Mouse (Mus musculus) liver, embryonic 14.5 days (tissue): ENCODE measurements around the gene Gli1. TPM values are rescaled to one million over a fixed set of nuclear protein-coding genes. Genes with fewer than 3 reads are reported as not detected.
"Not testable (repeated sequence)": the region's sequence is repeated elsewhere in the genome, so short reads cannot be mapped to it uniquely, and the experiment has no call there.

Source experiments
- ATAC-seq: fragments of 200-750 bp; cut with Nextera tagmentation; 2 replicates; pipeline ENCODE4 v1.8.0; 2017; ENCODE audit warnings: moderate number of reproducible peaks, mild to moderate bottlenecking, moderate library complexity; ENCODE audit not compliant: insufficient read depth
- DNase-seq, 3 experiments: peaks; one replicate each; pipeline ENCODE4 v3.0.0-alpha.2; 2012 to 2013; ENCODE audit warnings: low read depth in 3 of 3, low spot score in 3 of 3
- H3K27ac ChIP-seq: fragments of 300-500 bp; sonication (generic); 2 replicates; pipeline ENCODE4 v1.5.1; 2014; ENCODE audit warnings: moderate library complexity, mild to moderate bottlenecking, control low read depth, inconsistent platforms
- H3K27me3 ChIP-seq: fragments of 300-500 bp; sonication (generic); 2 replicates; pipeline ENCODE4 v1.6.1; 2014; ENCODE audit warnings: mild to moderate bottlenecking, low read length, moderate library complexity; ENCODE audit not compliant: control insufficient read depth, insufficient read depth
- H3K36me3 ChIP-seq: fragments of 300-500 bp; sonication (generic); replicated peaks from 2 replicates; pipeline ENCODE4 v1.6.1; 2014; ENCODE audit warnings: low read depth; ENCODE audit not compliant: control insufficient read depth, insufficient read depth
- H3K4me1 ChIP-seq, 2 experiments: fragments of 200-500 bp in 1 of 2; fragments of 300-500 bp in 1 of 2; sonication (generic) in 1 of 2; replicated peaks; 2 replicates each; pipeline ENCODE4 v1.6.1; 2012 to 2014; ENCODE audit warnings: antibody characterized with exemption in 1 of 2, inconsistent platforms in 1 of 2, low read length in 1 of 2; ENCODE audit not compliant: control insufficient read depth in 2 of 2, insufficient read depth in 2 of 2
- H3K4me2 ChIP-seq: fragments of 300-500 bp; sonication (generic); 2 replicates; pipeline ENCODE4 v1.6.1; 2014; ENCODE audit warnings: low read depth, mild to moderate bottlenecking, control low read depth, moderate library complexity
- H3K4me3 ChIP-seq, 2 experiments: fragments of 200-500 bp in 1 of 2; fragments of 300-500 bp in 1 of 2; sonication (generic) in 1 of 2; 2 replicates each; pipeline ENCODE4 v1.5.1; 2012 to 2014; ENCODE audit warnings: low read depth in 2 of 2, low read length in 2 of 2, mild to moderate bottlenecking in 2 of 2, control low read depth in 1 of 2, inconsistent platforms in 1 of 2, moderate library complexity in 1 of 2; ENCODE audit not compliant: insufficient read depth in 1 of 2
- H3K9ac ChIP-seq: fragments of 300-500 bp; sonication (generic); replicated peaks from 2 replicates; pipeline ENCODE4 v1.6.1; 2014; ENCODE audit warnings: mild to moderate bottlenecking, control low read depth, moderate library complexity
- H3K9me3 ChIP-seq: fragments of 300-500 bp; sonication (generic); 2 replicates; pipeline ENCODE4 v1.6.1; 2016; ENCODE audit warnings: low read length, mixed read lengths; ENCODE audit not compliant: control insufficient read depth
- CTCF ChIP-seq: IDR thresholded peaks from 2 replicates; pipeline ENCODE4 v1.5.1; 2016; ENCODE audit warnings: antibody characterized with exemption, low read depth, control low read depth
- EP300 ChIP-seq: IDR thresholded peaks from 2 replicates; pipeline ENCODE4 v1.6.1; 2016; ENCODE audit warnings: antibody characterized with exemption, low read depth
- WGBS: fragments of 180-500 bp; shearing (Covaris S2); extraction: QIAGEN DNeasy Blood & Tissue Kit; methylation state at CpG from one replicate; pipeline ENCODE4 v1.1.7; 2014; ENCODE audit not compliant: insufficient replicate concordance; 5-methylcytosine and 5-hydroxymethylcytosine counted together
- polyA plus RNA-seq, 2 experiments: library from polyadenylated mRNA; depleted of rRNA in 1 of 2; stranded (reverse) in 1 of 2; unstranded in 1 of 2; fragments of >200 nt; fragmentation: Nextera tagmentation in 1 of 2; extraction: Ambion mirVana in 1 of 2; gene quantifications; 2 replicates each; pipeline versions ENCODE4 v1.2.1 to v1.2.3; 2012 to 2014

Gene Gli1
- polyA plus RNA-seq, 2 experiments, result 0.15 to 1.1 TPM

DNA sequence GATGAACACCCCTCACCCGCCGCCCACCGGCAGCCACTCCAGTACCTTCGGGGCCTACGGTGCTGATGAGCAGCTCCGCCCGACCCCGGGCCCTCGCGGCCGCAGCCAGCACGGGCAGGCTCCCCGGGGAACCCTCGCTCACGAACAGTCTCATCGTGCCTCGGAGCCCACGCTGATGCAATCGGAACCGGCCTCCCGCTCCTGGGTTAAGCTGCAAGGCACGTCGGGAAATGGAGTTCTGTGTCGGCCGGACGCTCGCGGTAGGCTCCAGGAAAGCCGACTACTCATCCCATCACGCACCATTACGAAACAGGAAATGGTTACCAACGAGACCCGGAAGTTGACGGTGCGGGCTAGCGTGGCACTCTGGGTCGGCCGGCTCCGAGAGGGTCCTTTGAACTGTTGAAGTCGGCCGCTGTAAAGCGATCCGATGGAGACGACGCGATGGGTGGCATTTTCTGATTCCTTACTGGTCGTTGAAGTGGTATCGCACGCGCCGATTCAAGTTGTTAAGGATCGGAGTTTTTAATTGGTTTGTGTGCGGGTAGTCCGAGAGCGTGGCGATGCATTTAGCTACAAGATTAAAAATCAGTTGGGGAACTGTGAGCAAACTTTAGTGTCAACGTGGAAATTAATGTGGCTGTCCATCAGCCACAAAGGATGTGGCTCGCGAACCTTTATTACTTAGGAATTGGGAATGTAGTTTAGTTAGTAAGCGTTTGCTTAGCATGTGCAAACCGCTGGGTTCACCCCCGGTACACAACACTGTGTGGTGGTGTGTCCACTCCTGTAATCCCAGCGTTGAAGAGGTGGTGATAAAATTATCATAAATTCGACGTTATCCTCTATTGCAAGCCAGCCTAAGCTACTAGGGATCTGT is 30.1 kb downstream of the Gli1 start, which contains the start of gene Mars:
Gene Mars, minus strand, starts transcription at position 311 of the 880 bp plus-strand sequence.
- Histone ChIP-seq H3K9me3 (no peaks in the 10 kb centered on the region), H3K27me3 (no peaks in the 10 kb centered on the region), H3K4me2 (peak within 1 kb of the TSS; percentile 71), H3K27ac (peak within 1 kb of the TSS; percentile 86), H3K36me3 (peaks cover 32% of the 10 kb centered on the region), H3K9ac (peak within 1 kb of the TSS; percentile 97), H3K4me3 (peak within 1 kb of the TSS; percentile 94 to 98), H3K4me1 (peaks cover 16 to 22% of the 10 kb centered on the region in 2 experiments)
- TF ChIP-seq CTCF (no peak), EP300 (peak; percentile 41)
- under 1% methylated on average over 65 of the region's 65 CpGs for WGBS
- DNase-seq (peak; percentile 93 to 95 (median 94)), ATAC-seq (peak; percentile 93)

DNA sequence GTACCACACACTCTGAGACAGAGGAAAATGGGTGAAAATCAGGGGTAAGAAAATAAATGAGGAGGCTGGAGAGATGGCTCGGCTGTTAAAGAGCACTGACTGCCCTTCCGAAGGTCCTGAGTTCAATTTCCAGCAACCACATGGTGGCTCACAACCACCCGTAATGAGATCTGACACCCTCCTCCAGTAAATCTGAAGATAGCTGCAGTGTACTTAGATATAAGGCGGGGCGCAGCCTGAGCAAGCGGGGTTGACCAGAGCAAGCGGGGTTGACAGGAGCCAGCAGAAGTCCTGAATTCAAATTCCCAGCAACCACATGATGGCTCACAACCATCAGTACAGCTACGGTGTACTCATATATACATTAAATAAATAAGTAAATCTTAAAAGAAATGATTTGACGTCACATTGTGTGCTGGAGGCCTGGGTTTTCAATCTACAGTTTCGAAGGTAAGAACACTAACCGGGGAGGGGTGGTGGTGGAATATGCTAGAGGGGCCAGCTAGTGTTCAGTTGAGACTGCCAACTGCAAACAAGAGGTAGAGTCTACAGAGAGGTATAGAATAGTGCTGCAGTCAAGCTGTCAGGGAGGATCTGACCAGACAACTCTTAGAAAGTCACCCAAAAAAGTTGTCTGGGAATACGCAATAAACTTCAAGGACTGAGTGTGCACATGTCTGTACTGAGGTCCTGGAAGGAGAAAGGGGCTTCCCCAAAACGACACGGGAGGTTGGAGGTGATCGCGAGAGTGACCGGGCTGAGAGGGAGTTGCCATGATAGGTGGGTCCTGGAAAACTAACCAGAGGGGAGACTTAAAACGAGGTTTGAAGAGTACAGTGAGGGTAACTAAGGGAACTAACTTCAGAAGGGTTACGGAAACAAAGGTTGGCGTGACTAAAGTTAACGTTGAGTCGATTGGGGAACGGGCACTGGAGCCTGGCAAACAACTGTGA is 31.0 kb downstream of the Gli1 start:
- WGBS, result 15% methylated on average over 23 of the region's 23 CpGs
- peaks cover 41% of the 10 kb centered on the region for H3K36me3 ChIP-seq
- H3K27me3 ChIP-seq, result no peaks in the 10 kb centered on the region
- DNase-seq, result peak in 2 of 3 experiments; percentile 53 to 69
- H3K9ac ChIP-seq, result peak overlapping the region; percentile 97
- H3K4me3 ChIP-seq, result peak overlapping the region; percentile 94 to 98
- ATAC-seq, result peak; percentile 61
- no peak for TF ChIP-seq CTCF
- no peak for TF ChIP-seq EP300
- H3K4me2 ChIP-seq, result peak overlapping the region; percentile 71
- H3K9me3 ChIP-seq, result no peaks in the 10 kb centered on the region
- peak overlapping the region; percentile 86 for H3K27ac ChIP-seq
- peaks cover 16 to 20% of the 10 kb centered on the region in 2 experiments for H3K4me1 ChIP-seq

DNA sequence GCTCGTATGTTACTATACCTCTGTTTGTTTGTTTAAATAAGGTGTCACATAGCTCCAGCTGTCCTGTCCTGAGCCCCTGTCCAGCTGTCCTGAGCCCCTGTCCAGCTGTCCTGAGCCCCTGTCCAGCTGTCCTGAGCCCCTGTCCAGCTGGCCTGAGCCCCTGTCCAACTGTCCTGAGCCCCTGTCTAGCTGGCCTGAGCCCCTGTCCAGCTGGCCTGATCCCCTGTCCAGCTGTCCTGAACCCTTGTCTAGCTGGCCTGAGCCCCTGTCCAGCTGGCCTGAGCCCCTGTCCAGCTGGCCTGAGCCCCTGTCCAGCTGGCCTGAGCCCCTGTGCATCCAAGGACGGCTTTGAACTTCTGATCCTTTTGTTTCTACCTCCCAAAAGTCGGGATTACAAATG is 32.6 kb downstream of the Gli1 start:
- WGBS, result 78% methylated on average over 3 of the region's 3 CpGs
- H3K27ac ChIP-seq, ATAC-seq, H3K4me2 ChIP-seq, H3K4me3 ChIP-seq, H3K27me3 ChIP-seq, H3K9ac ChIP-seq, DNase-seq, H3K9me3 ChIP-seq: not testable (repeated sequence)
- H3K4me1 ChIP-seq, result peaks cover 16 to 18% of the 10 kb centered on the region in 2 experiments
- peaks cover 56% of the 10 kb centered on the region for H3K36me3 ChIP-seq

DNA sequence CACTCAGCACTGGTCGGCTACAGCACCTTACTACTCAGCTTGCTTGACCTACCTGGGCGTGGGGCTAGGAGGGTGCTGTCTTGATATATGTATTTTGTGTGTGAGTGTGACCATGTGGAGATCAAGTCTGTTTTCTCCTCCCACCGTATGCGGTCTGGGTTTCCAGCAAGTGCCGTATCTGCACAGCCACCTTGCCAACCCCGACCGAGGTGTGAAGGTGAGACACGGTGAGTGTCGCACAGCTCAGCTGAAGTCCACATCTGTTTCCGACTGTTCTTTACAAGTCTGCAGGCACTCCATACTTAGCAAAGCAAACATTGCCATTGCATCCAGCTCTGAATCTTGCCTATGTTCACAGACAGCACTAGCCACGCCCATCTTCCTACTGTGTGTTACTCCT is 38.6 kb downstream of the Gli1 start:
- WGBS, result 85% methylated on average over 11 of the region's 11 CpGs
- no peak overlapping the region for H3K9ac ChIP-seq
- peaks cover 93% of the 10 kb centered on the region for H3K36me3 ChIP-seq
- no peak for ATAC-seq
- TF ChIP-seq CTCF (no peak), EP300 (no peak)
- DNase-seq, result no peak
- no peak overlapping the region for H3K4me2 ChIP-seq
- H3K27me3 ChIP-seq, result no peaks in the 10 kb centered on the region
- H3K4me1 ChIP-seq, result no peaks in the 10 kb centered on the region
- H3K9me3 ChIP-seq, result no peaks in the 10 kb centered on the region
- no peak overlapping the region for H3K27ac ChIP-seq
- no peak overlapping the region for H3K4me3 ChIP-seq
